Mouse (Mus musculus): ENCODE measurements around the gene Sik3. TPM values are rescaled to one million over a fixed set of nuclear protein-coding genes. Genes with fewer than 3 reads are reported as not detected.

Gene Sik3
- polyA plus RNA-seq, 1 experiment from 2014 or later, result 13.6 TPM

GRCm38 (mm10) chr9:46042387-46042786, 29.8 kb downstream of the Sik3 start:
- Histone ChIP-seq H3K36me3 (replicated peaks) (no peaks in the 10 kb centered on the region), H3K27me3 (replicated peaks) (no peaks in the 10 kb centered on the region), H3K27ac (no peak overlapping the region), H3K4me3 (no peak overlapping the region), H3K4me1 (no peaks in the 10 kb centered on the region), H3K4me2 (no peak overlapping the region), H3K9me3 (no peaks in the 10 kb centered on the region), H3K9ac (no peak overlapping the region)
- WGBS, result 77% methylated on average over 3 of the region's 3 CpGs
- no peak for ATAC-seq (replicated peaks)

GRCm38 (mm10) chr9:46043626-46044025, 31.0 kb downstream of the Sik3 start:
- Histone ChIP-seq H3K9ac (no peak overlapping the region), H3K36me3 (replicated peaks) (no peaks in the 10 kb centered on the region), H3K4me3 (no peak overlapping the region), H3K27me3 (replicated peaks) (no peaks in the 10 kb centered on the region), H3K9me3 (no peaks in the 10 kb centered on the region), H3K4me2 (no peak overlapping the region), H3K27ac (no peak overlapping the region), H3K4me1 (no peaks in the 10 kb centered on the region)
- whole genome bisulfite sequencing, result 87% methylated on average over 8 of the region's 8 CpGs
- ATAC-seq (replicated peaks), result no peak

GRCm38 (mm10) chr9:46046724-46047517, 34.3 kb downstream of the Sik3 start:
- WGBS, result 54% methylated on average over 11 of the region's 11 CpGs
- H3K9ac ChIP-seq, result no peak overlapping the region
- no peak overlapping the region for H3K4me2 ChIP-seq
- no peaks in the 10 kb centered on the region for H3K36me3 ChIP-seq (replicated peaks)
- no peaks in the 10 kb centered on the region for H3K27me3 ChIP-seq (replicated peaks)
- ATAC-seq (replicated peaks), result no peak
- no peaks in the 10 kb centered on the region for H3K4me1 ChIP-seq
- no peaks in the 10 kb centered on the region for H3K9me3 ChIP-seq
- no peak overlapping the region for H3K4me3 ChIP-seq
- no peak overlapping the region for H3K27ac ChIP-seq

DNA sequence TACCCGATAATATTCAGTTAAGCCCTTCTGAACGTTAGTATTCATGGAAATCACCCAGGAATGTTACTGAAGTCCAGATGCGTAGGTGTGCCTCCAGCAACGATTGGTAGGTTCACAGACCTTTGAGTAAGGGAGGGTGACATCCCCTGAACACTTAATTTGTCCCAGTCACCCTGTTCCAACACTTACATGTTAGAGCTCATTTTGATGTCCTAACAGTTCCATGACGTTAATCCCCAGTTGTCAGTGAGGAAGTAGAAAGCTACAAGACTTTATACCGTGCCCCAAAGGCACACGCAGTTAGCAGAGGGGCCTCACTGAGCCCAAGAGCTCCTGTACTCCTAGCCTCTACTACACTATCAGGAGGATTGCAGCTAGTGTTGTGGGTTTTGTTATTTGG, 36.9 kb downstream of the Sik3 start:
- H3K4me1 ChIP-seq, result no peaks in the 10 kb centered on the region
- H3K4me2 ChIP-seq, result no peak overlapping the region
- no peaks in the 10 kb centered on the region for H3K9me3 ChIP-seq
- H3K36me3 ChIP-seq (replicated peaks), result no peaks in the 10 kb centered on the region
- H3K27ac ChIP-seq, result no peak overlapping the region
- no peak overlapping the region for H3K4me3 ChIP-seq
- H3K9ac ChIP-seq, result no peak overlapping the region
- no peak for ATAC-seq (replicated peaks)
- 78% methylated on average over 7 of the region's 7 CpGs for WGBS
- no peaks in the 10 kb centered on the region for H3K27me3 ChIP-seq (replicated peaks)

DNA sequence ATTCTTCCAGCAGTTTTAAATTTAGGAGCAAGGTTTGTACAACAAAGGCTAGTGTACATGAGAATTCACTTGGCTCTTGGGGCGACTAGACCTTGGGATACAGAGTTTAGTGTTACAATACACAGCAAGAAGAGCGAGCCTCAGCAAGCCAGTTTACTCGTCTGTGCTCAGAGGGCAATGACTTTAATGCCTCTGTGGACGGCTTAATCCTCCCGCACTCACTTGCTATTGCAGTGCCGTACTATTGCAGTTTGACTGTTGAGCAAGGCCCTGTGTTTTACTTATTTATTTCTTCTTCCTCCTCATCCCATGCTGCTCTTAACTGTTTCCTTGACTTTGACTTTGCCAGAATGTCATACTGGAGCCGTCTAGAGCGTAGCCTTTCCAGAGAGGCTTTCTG, 37.6 kb downstream of the Sik3 start:
- no peaks in the 10 kb centered on the region for H3K4me1 ChIP-seq
- no peaks in the 10 kb centered on the region for H3K9me3 ChIP-seq
- no peak overlapping the region for H3K9ac ChIP-seq
- no peak overlapping the region for H3K4me3 ChIP-seq
- 59% methylated on average over 8 of the region's 8 CpGs for WGBS
- H3K27ac ChIP-seq, result no peak overlapping the region
- no peak overlapping the region for H3K4me2 ChIP-seq
- no peaks in the 10 kb centered on the region for H3K36me3 ChIP-seq (replicated peaks)
- no peak for ATAC-seq (replicated peaks)
- H3K27me3 ChIP-seq (replicated peaks), result no peaks in the 10 kb centered on the region

GRCm38 (mm10) chr9:46053014-46053666, 40.5 kb downstream of the Sik3 start:
- Histone ChIP-seq H3K36me3 (replicated peaks) (no peaks in the 10 kb centered on the region), H3K4me1 (no peaks in the 10 kb centered on the region), H3K4me3 (no peak overlapping the region), H3K9ac (no peak overlapping the region), H3K27ac (no peak overlapping the region), H3K9me3 (no peaks in the 10 kb centered on the region), H3K4me2 (no peak overlapping the region), H3K27me3 (replicated peaks) (no peaks in the 10 kb centered on the region)
- WGBS, result 56% methylated on average over 9 of the region's 9 CpGs
- no peak for ATAC-seq (replicated peaks)

- Histone ChIP-seq H3K27ac (no peak overlapping the region), H3K9ac (no peak overlapping the region), H3K9me3 (no peaks in the 10 kb centered on the region), H3K36me3 (replicated peaks) (no peaks in the 10 kb centered on the region), H3K4me1 (no peaks in the 10 kb centered on the region), H3K27me3 (replicated peaks) (no peaks in the 10 kb centered on the region), H3K4me2 (no peak overlapping the region), H3K4me3 (no peak overlapping the region)
- no peak for ATAC-seq (replicated peaks)
- 92% methylated on average over 3 of the region's 3 CpGs for WGBS
Measured at GRCm38 (mm10) chr9:46058065-46058464, 45.4 kb downstream of the Sik3 start.

DNA sequence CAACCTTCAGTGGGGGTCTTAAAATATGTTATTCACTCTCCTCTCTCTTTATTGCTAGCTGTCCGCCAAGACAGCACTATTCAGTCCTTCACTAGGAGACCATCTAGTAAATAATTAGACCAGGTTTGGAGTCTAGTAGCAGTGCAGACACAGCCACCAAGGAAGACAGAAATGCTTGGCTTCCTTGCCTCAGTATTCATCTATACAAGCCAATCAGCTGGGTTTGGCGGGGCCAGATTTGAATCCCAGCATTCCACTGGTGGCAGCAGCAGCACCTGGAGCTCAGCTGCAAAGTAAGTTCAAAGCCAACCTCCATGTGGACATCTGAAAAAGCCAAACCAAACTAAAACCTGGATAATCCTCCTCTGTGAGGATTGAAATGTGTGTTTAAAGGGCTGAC, 47.6 kb downstream of the Sik3 start:
- 93% methylated on average over 2 of the region's 2 CpGs for WGBS
- Histone ChIP-seq H3K36me3 (replicated peaks) (no peaks in the 10 kb centered on the region), H3K4me3 (no peak overlapping the region), H3K27ac (no peak overlapping the region), H3K9me3 (no peaks in the 10 kb centered on the region), H3K27me3 (replicated peaks) (no peaks in the 10 kb centered on the region), H3K9ac (no peak overlapping the region), H3K4me1 (no peaks in the 10 kb centered on the region), H3K4me2 (no peak overlapping the region)
- no peak for ATAC-seq (replicated peaks)

- Histone ChIP-seq H3K4me1 (no peaks in the 10 kb centered on the region), H3K9ac (no peak overlapping the region)
- 72% methylated on average over 9 of the region's 9 CpGs for WGBS
Measured at GRCm38 (mm10) chr9:46061696-46062425, 49.2 kb downstream of the Sik3 start.

DNA sequence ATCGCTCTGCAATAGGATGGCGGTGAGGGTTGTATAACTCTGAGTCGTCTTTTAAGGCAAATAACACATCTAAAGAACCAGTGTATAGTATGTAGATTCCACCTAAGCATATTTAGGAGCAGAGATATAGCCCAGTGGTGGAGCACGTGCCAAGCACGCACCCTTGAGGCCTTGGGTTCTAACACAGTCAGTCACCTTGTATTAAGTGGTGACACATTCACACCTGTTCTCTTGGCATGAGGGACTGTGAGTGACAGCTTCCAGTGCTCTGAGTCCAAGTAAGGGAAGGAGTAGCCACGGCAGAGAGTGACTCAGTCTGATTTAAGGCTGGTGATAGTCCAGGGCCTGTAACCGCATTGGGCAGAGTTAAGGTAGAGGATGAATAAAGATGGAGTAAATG, 51.7 kb downstream of the Sik3 start:
- H3K4me1 ChIP-seq, result no peaks in the 10 kb centered on the region
- WGBS, result 95% methylated on average over 7 of the region's 7 CpGs
- no peak overlapping the region for H3K9ac ChIP-seq
- no peaks in the 10 kb centered on the region for H3K36me3 ChIP-seq (replicated peaks)
- no peak for ATAC-seq (replicated peaks)
- no peaks in the 10 kb centered on the region for H3K9me3 ChIP-seq
- no peak overlapping the region for H3K4me3 ChIP-seq
- no peak overlapping the region for H3K4me2 ChIP-seq
- H3K27ac ChIP-seq, result no peak overlapping the region
- H3K27me3 ChIP-seq (replicated peaks), result no peaks in the 10 kb centered on the region

More at GRCm38 (mm10) chr9:46061696-46062425, 49.2 kb downstream of the Sik3 start:
- Histone ChIP-seq H3K4me2 (no peak overlapping the region), H3K36me3 (replicated peaks) (no peaks in the 10 kb centered on the region), H3K4me3 (no peak overlapping the region), H3K27ac (no peak overlapping the region), H3K9me3 (no peaks in the 10 kb centered on the region), H3K27me3 (replicated peaks) (no peaks in the 10 kb centered on the region)
- ATAC-seq (replicated peaks), result no peak

- Histone ChIP-seq H3K4me1 (peaks cover 4% of the 10 kb centered on the region), H3K9ac (no peak overlapping the region), H3K27ac (no peak overlapping the region), H3K36me3 (replicated peaks) (no peaks in the 10 kb centered on the region), H3K9me3 (no peaks in the 10 kb centered on the region), H3K4me3 (no peak overlapping the region), H3K27me3 (replicated peaks) (no peaks in the 10 kb centered on the region), H3K4me2 (no peak overlapping the region)
- WGBS, result 86% methylated on average over 4 of the region's 4 CpGs
- no peak for ATAC-seq (replicated peaks)
Measured at GRCm38 (mm10) chr9:46066711-46067110, 54.1 kb downstream of the Sik3 start.

GRCm38 (mm10) chr9:46067691-46068090, 55.1 kb downstream of the Sik3 start:
- peaks cover 4% of the 10 kb centered on the region for H3K4me1 ChIP-seq
- no peak overlapping the region for H3K27ac ChIP-seq
- no peak overlapping the region for H3K4me3 ChIP-seq
- ATAC-seq (replicated peaks), result no peak
- H3K9me3 ChIP-seq, result no peaks in the 10 kb centered on the region
- no peaks in the 10 kb centered on the region for H3K27me3 ChIP-seq (replicated peaks)
- no peaks in the 10 kb centered on the region for H3K36me3 ChIP-seq (replicated peaks)
- H3K4me2 ChIP-seq, result no peak overlapping the region
- no peak overlapping the region for H3K9ac ChIP-seq
- 83% methylated on average over 7 of the region's 7 CpGs for WGBS
